Mouse (Mus musculus) ES-Bruce4 (cell line): Measurements from ENCODE around the gene Rbm25. TPM values are rescaled to one million over a fixed set of nuclear protein-coding genes. Genes with fewer than 3 reads are reported as not detected.

ENCODE experiments used
- H3K27ac ChIP-seq: 2 replicates; pipeline ENCODE4 v1.5.1; 2012; ENCODE audit warnings: low read length, inconsistent platforms; ENCODE audit not compliant: insufficient read depth
- H3K27me3 ChIP-seq: 2 replicates; pipeline ENCODE4 v1.6.1; 2012; ENCODE audit warnings: mild to moderate bottlenecking, low read length, inconsistent platforms; ENCODE audit not compliant: control insufficient read depth, poor library complexity, insufficient read depth, severe bottlenecking
- H3K36me3 ChIP-seq: 2 replicates; pipeline ENCODE4 v1.6.1; 2012; ENCODE audit warnings: inconsistent platforms, mild to moderate bottlenecking, low read length, moderate library complexity; ENCODE audit not compliant: control insufficient read depth, poor library complexity, insufficient read depth, severe bottlenecking
- H3K4me1 ChIP-seq: one replicate; pipeline ENCODE4 v1.8.1; 2011; ENCODE audit warnings: low read length; ENCODE audit not compliant: control insufficient read depth, insufficient read depth
- H3K4me3 ChIP-seq: 2 replicates; pipeline ENCODE4 v1.5.1; 2011; ENCODE audit warnings: low read depth, mild to moderate bottlenecking, low read length
- H3K9ac ChIP-seq: 2 replicates; pipeline ENCODE4 v1.6.1; 2012; ENCODE audit warnings: low read depth, mild to moderate bottlenecking, inconsistent platforms; ENCODE audit not compliant: poor library complexity, severe bottlenecking
- H3K9me3 ChIP-seq: replicated peaks from 2 replicates; pipeline ENCODE4 v1.6.1; 2012; ENCODE audit warnings: mild to moderate bottlenecking, low read length, inconsistent platforms; ENCODE audit not compliant: control insufficient read depth, poor library complexity, insufficient read depth, severe bottlenecking
- CTCF ChIP-seq: IDR thresholded peaks from one replicate; pipeline ENCODE4 v1.8.1; 2011; ENCODE audit warnings: low read depth, low read length
- EP300 ChIP-seq: IDR thresholded peaks from 2 replicates; pipeline ENCODE4 v1.6.1; 2011; ENCODE audit warnings: low read depth, low read length; ENCODE audit not compliant: insufficient read depth
- POLR2A ChIP-seq: IDR thresholded peaks from one replicate; pipeline ENCODE4 v1.8.1; 2011; ENCODE audit warnings: low read length; ENCODE audit not compliant: insufficient read depth
- polyA plus RNA-seq: library from polyadenylated mRNA; stranded (reverse); fragments of >200 nt; gene quantifications from 2 replicates; pipeline ENCODE4 v1.2.4, GENCODE M21; 2011; ENCODE audit warnings: low read depth; ENCODE audit not compliant: missing spikeins, insufficient read depth, insufficient read length

Rbm25 gene
- polyA plus RNA-seq, 1 experiment = 372 TPM

DNA sequence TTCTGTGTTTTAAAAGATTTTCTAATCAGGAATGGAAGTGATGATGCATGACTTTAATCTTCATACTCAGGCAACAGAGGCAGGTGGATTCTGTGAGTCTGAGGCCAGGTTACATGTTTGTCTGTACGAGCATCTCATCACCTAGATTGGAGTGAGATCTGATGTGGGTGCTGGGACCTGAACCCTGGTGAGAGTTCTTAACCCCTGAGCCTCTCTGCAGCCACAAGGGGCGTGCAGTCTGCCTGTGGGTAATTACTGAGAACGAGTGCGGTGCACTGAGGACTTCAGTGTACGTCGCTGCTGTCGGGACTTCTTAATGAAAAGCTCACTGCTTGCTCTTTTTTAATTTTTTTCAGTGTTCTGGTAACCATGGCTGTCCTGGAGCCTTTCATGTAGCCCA is 70.6 kb downstream of the Rbm25 start:
- H3K36me3 ChIP-seq = no peaks in the 10 kb centered on the region; the same call in 1 of the 2 replicates
- TF ChIP-seq CTCF = no peak
- TF ChIP-seq POLR2A = no peak
- TF ChIP-seq EP300 = no peak

DNA sequence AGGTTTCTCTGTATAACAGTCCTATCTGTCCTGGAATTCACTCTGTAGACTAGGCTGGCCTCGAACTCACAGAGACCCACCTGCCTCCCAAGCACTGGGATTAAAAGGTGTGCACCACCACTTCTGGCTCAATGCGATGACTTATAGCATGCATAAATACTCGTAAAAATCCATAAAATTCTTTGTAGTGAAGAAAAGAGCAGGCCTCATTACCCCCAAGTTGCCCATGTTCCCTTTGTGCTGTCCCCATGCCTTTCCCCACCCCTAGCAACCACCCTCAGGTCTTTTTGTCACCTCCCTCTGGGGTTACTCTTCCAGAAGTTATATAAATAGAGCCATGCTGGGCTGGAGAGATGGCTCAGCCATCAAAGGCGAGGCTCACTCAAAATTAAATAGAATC is 71.8 kb downstream of the Rbm25 start:
- TF ChIP-seq EP300 (no peak), POLR2A (no peak), CTCF (no peak)
- Histone ChIP-seq H3K36me3 (no peaks in the 10 kb centered on the region; the same call in 1 of the 2 replicates), H3K4me3 (no peak overlapping the region), H3K27me3 (no peaks in the 10 kb centered on the region), H3K9me3 (no peaks in the 10 kb centered on the region), H3K4me1 (no peaks in the 10 kb centered on the region), H3K9ac (no peak overlapping the region), H3K27ac (no peak overlapping the region)

More for the DNA sequence above, 70.6 kb downstream of the Rbm25 start:
- no peak overlapping the region for H3K4me3 ChIP-seq
- no peak overlapping the region for H3K9ac ChIP-seq
- H3K27ac ChIP-seq = no peak overlapping the region
- no peaks in the 10 kb centered on the region for H3K4me1 ChIP-seq
- no peaks in the 10 kb centered on the region for H3K27me3 ChIP-seq
- no peaks in the 10 kb centered on the region for H3K9me3 ChIP-seq

DNA sequence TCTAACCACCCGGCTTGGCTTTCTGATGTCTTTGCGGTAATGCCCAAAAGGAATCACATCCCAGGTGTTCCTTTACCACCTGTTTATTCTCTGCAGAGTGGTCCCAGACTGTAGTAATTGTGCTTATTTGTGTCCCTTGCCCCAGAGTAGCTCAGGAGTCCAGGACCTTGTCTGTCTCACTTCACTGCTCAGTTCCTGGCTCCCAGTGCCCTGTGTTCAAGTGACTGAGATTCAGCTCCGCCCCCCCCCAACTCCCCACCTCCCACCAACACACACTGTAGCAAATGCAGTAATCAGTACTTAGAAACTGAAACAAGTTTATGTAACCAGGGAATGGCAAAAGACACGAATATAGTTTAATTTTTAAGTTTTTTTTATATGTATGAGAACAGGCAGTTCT is 75.9 kb downstream of the Rbm25 start:
- no peak for TF ChIP-seq CTCF
- TF ChIP-seq POLR2A = no peak
- no peak for TF ChIP-seq EP300
- peaks cover 1% of the 10 kb centered on the region; the same call in 1 of the 2 replicates for H3K36me3 ChIP-seq

DNA sequence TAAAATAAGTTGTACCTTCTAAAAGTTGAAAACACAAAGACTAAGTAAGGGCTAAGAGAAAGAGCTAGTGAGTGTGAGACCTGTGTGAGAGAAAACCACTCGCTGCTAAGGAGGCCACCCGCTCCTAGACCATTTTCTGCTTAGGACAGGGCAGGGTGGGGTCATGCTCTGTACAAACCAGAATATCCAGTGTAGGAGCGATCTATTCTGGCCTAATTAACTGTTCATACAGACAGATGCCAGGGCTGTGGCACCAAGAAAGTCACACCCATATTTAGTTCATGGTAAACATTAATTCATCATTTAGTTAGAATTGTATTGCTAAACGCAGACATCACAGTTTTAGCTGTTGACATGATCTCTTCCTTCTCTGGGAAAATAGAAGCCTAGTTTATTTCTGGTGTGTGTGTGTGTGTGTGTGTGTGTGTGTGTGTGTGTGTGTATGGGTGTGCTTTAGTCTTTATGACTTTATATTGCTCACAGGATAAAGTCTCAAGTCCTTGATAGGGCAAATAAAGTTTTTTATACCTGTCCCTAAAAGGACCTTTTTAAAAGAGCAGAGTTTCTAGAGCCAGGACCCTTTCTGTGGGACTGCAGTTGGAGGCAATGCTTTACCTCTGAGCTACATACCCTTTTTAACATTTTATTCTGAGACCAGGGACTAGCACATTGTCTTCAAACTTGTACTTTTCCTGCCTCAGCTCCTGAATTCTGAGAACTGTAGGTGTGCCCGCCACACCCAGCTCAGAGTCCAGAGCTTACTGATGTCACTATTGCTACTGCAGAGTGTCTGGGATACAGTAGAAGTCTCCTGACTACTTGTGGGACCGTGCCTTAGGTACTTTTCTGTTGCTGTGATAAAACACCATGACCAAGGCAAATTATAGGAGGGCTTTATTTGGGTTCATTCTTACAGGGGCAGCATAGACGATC is 77.4 kb downstream of the Rbm25 start:
- Histone ChIP-seq H3K4me1 (no peaks in the 10 kb centered on the region), H3K9ac (no peak overlapping the region), H3K27me3 (no peaks in the 10 kb centered on the region), H3K27ac (no peak overlapping the region), H3K36me3 (peaks cover 5% of the 10 kb centered on the region; the same call in 1 of the 2 replicates), H3K9me3 (no peaks in the 10 kb centered on the region), H3K4me3 (no peak overlapping the region)
- TF ChIP-seq POLR2A (no peak), EP300 (no peak), CTCF (no peak)

More for the DNA sequence above, 75.9 kb downstream of the Rbm25 start:
- no peaks in the 10 kb centered on the region for H3K27me3 ChIP-seq
- no peaks in the 10 kb centered on the region for H3K4me1 ChIP-seq
- H3K4me3 ChIP-seq = no peak overlapping the region
- H3K9me3 ChIP-seq = no peaks in the 10 kb centered on the region
- no peak overlapping the region for H3K27ac ChIP-seq
- no peak overlapping the region for H3K9ac ChIP-seq

DNA sequence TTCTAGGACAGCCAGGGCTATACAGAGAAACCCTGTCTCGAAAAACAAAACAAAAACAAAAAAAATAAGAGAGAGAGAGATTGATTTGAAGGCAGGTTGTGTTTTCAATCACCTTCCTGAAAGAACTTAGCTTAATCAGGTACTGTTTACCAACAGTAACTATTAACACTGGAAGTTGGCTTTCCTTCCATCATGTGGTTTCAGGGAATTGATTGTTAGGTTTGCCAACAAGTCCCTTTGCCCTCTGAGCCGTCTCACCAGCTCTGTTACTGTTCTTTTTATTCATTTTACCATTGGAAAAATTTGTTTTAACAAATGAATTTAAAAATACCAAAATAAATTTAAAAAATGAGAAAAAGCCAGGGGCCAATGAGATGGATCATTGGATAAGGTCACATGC is 78.9 kb downstream of the Rbm25 start:
- TF ChIP-seq CTCF (no peak), POLR2A (no peak), EP300 (no peak)
- no peak overlapping the region for H3K9ac ChIP-seq
- peaks cover 11% of the 10 kb centered on the region for H3K36me3 ChIP-seq
- no peak overlapping the region for H3K27ac ChIP-seq
- H3K4me1 ChIP-seq = no peaks in the 10 kb centered on the region
- no peaks in the 10 kb centered on the region for H3K9me3 ChIP-seq
- no peak overlapping the region for H3K4me3 ChIP-seq
- H3K27me3 ChIP-seq = no peaks in the 10 kb centered on the region

DNA sequence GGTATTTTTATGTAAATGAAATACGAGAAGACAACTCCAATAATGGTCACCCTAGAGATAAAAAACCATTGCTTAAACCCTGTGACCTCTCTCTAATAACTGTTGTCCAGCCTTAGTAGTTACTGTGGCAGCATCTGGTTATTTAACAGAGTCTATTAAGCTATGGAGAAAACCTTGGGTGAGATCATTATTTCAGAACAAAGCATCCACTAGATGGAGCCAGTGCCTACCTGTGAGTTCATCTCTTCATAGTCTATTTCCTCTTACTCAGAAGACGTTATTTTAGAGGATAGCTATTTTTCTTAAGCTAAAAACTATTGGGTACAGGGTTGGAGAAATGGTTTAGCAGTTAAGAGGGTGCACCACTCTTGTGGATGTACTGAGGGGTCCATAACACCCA is 82.7 kb downstream of the Rbm25 start:
- peaks cover 15% of the 10 kb centered on the region for H3K36me3 ChIP-seq

More for the DNA sequence above, 82.7 kb downstream of the Rbm25 start:
- Histone ChIP-seq H3K4me3 (no peak overlapping the region), H3K9ac (no peak overlapping the region), H3K27me3 (no peaks in the 10 kb centered on the region), H3K4me1 (no peaks in the 10 kb centered on the region), H3K27ac (no peak overlapping the region), H3K9me3 (no peaks in the 10 kb centered on the region)
- TF ChIP-seq CTCF (no peak), EP300 (no peak), POLR2A (no peak)
